Mouse (Mus musculus): Measurements from ENCODE around the gene 2510009E07Rik. TPM values are rescaled to one million over a fixed set of nuclear protein-coding genes. Genes with fewer than 3 reads are reported as not detected.

2510009E07Rik gene
- polyA plus RNA-seq, 1 experiment from 2014 or later = 14.6 TPM

DNA sequence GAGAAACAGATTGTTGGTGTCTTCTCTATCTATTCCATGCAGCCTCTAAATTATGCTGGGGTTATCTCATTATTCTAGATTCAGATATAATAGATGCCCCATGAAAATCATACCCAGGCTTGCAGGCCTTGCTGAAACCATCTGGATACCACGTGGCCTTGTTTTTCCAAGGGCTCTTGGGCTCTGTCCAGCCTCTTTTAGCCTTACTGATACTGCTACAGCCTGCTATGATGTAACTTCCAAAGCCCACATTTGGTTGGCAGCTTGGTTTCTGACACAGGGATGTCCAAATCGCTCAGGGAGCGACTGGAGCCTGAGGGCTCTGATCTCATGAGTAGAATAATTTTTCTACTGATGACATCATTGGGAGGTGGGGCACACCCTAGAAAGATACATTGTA is 48.5 kb downstream of the 2510009E07Rik start:
- Histone ChIP-seq H3K36me3 (no peaks in the 10 kb centered on the region), H3K4me3 (replicated peaks) (no peak overlapping the region), H3K27me3 (no peaks in the 10 kb centered on the region), H3K9ac (no peak overlapping the region), H3K4me1 (peaks cover 33% of the 10 kb centered on the region), H3K9me3 (replicated peaks) (no peaks in the 10 kb centered on the region), H3K4me2 (no peak overlapping the region), H3K27ac (no peak overlapping the region)
- 82% methylated on average over 3 of the region's 3 CpGs for WGBS
- ATAC-seq (replicated peaks; ENCODE audit: low FRiP score) = no peak

DNA sequence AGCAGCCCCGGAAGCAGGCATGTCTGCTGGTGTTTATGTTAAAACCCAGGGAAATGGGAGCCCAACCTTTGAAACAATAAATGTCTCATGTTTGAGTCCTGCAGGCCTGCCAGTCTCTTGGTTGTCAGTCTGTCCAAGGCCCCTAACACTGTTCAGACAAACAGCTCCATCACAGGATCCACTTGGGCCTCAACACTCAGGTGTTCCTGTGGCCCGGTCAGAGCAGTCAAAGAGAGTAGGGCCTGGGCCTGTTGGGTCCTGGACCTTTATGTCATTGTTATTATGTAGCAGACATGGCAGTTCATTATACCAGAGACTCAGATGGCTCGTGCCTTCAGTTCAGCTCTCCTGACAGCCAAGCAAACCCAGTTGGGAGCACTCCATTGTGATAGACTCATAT is 49.9 kb downstream of the 2510009E07Rik start:
- no peaks in the 10 kb centered on the region for H3K9me3 ChIP-seq (replicated peaks)
- peak overlapping the region; percentile 93 for H3K27ac ChIP-seq
- H3K36me3 ChIP-seq = no peaks in the 10 kb centered on the region
- 59% methylated on average over 3 of the region's 3 CpGs for WGBS
- no peak overlapping the region for H3K9ac ChIP-seq
- H3K27me3 ChIP-seq = no peaks in the 10 kb centered on the region
- peaks cover 33% of the 10 kb centered on the region for H3K4me1 ChIP-seq
- peak overlapping the region; percentile 51; the same call in 1 of the 2 replicates for H3K4me2 ChIP-seq
- H3K4me3 ChIP-seq (replicated peaks) = no peak overlapping the region; the same call in 1 of the 2 replicates
- no peak for ATAC-seq (replicated peaks; ENCODE audit: low FRiP score)

DNA sequence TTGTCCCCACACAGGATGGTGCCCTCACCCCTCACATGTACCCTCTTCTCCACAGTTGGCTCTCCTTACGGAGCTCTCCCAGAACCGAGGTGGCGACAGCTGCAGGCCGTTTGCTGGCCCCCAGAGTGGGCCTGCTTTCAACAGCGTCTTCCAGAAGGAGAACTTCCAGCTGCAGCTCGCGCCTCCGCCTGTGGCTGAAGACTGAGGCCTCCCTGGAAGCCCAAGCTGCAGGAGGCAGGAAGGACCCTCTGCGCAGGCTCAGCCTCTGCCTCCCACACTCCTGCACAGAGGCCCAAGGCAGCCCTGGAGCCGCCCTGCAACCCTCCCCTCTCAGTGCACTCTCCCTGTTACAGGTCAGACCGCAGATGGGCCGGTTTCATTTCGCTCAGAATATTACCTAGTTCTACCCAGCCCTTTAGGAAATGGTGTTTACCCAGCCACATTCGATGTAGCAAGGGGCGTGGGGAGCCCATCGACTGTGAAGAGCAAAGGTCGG is 50.4 kb downstream of the 2510009E07Rik start:
- no peaks in the 10 kb centered on the region for H3K36me3 ChIP-seq
- peak; percentile 94 for ATAC-seq (replicated peaks; ENCODE audit: low FRiP score)
- H3K4me1 ChIP-seq = peaks cover 33% of the 10 kb centered on the region
- peak overlapping the region; percentile 51 for H3K4me2 ChIP-seq
- no peaks in the 10 kb centered on the region for H3K9me3 ChIP-seq (replicated peaks)
- H3K27ac ChIP-seq = peak overlapping the region; percentile 93
- peak overlapping the region; percentile 15 for H3K4me3 ChIP-seq (replicated peaks)
- H3K27me3 ChIP-seq = no peaks in the 10 kb centered on the region
- WGBS = 14% methylated on average over 17 of the region's 17 CpGs
- peak overlapping the region; percentile 25; the same call in 1 of the 2 replicates for H3K9ac ChIP-seq

DNA sequence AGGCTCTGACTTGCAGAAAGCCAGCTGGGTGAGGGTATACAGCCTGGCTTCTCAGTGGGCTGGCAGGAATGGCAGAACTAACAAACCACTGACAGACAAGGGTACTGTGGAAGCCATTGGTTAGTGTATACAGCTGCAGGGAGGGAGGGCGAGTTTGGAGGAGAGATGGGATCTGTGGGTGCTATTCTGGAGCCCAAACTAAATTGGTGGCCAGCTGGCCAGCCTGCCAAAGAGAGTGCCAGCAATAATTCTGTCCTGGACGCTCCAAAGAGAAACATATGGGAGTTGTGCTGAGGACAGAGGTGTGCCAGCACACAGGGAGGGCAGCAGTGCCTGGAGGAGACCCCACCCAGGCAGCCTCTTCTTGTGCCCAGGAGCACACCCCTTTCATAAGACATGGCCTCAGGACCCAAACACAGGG is 50.8 kb downstream of the 2510009E07Rik start:
- Histone ChIP-seq H3K27me3 (no peaks in the 10 kb centered on the region), H3K9me3 (replicated peaks) (no peaks in the 10 kb centered on the region), H3K4me1 (peaks cover 33% of the 10 kb centered on the region), H3K27ac (peak overlapping the region; percentile 93), H3K9ac (peak overlapping the region; percentile 25; the same call in 1 of the 2 replicates), H3K4me2 (peak overlapping the region; percentile 51), H3K4me3 (replicated peaks) (peak overlapping the region; percentile 15), H3K36me3 (no peaks in the 10 kb centered on the region)
- WGBS = 71% methylated on average over 2 of the region's 2 CpGs
- ATAC-seq (replicated peaks; ENCODE audit: low FRiP score) = no peak; the same call in 1 of the 2 replicates

DNA sequence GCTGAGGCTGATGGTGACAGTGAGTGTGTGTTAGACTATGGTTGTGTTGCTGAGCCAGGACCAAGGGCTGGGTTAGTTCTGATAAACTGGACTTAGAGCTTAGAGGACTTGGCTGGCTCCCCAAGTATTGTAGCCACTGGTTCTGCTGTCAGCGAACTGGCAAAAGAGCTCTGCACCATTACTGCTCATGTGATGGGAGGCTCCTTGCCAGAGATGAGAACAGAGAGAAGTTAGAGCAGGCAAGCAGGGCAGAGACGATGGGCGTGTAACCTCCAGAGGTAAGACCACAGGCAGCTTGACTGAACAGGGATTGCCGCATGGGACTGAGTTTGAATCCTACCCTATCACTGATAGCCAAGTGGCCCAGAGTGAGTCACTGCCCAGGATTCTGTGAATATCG is 51.6 kb downstream of the 2510009E07Rik start:
- no peak overlapping the region for H3K4me3 ChIP-seq (replicated peaks)
- no peaks in the 10 kb centered on the region for H3K36me3 ChIP-seq
- peaks cover 33% of the 10 kb centered on the region for H3K4me1 ChIP-seq
- H3K4me2 ChIP-seq = no peak overlapping the region
- H3K9ac ChIP-seq = no peak overlapping the region
- WGBS = 95% methylated on average over 5 of the region's 5 CpGs
- no peaks in the 10 kb centered on the region for H3K27me3 ChIP-seq
- peak overlapping the region; percentile 93; the same call in 1 of the 2 replicates for H3K27ac ChIP-seq
- no peaks in the 10 kb centered on the region for H3K9me3 ChIP-seq (replicated peaks)
- ATAC-seq (replicated peaks; ENCODE audit: low FRiP score) = no peak

DNA sequence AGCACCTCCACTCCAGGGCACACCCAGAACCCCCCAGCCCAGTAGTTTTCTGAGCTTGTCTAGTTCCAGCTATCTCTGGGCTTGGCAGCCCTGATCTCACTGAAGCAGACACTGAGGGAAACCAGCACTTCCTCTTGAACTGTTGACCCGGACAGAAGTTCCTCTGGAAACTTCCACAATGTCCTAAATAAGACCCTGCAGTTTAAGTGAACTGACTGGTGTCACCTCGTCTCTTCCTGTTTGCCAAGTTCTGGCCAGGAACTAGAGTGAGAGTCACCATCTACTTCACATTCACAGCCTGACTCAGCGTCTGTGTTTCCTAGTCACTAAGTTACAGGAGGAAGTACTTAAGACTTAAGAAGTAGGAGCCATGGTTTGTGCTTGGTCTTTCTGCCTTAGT is 52.5 kb downstream of the 2510009E07Rik start:
- WGBS = 63% methylated on average over 3 of the region's 3 CpGs
- no peak overlapping the region for H3K4me3 ChIP-seq (replicated peaks)
- no peak for ATAC-seq (replicated peaks; ENCODE audit: low FRiP score)

DNA sequence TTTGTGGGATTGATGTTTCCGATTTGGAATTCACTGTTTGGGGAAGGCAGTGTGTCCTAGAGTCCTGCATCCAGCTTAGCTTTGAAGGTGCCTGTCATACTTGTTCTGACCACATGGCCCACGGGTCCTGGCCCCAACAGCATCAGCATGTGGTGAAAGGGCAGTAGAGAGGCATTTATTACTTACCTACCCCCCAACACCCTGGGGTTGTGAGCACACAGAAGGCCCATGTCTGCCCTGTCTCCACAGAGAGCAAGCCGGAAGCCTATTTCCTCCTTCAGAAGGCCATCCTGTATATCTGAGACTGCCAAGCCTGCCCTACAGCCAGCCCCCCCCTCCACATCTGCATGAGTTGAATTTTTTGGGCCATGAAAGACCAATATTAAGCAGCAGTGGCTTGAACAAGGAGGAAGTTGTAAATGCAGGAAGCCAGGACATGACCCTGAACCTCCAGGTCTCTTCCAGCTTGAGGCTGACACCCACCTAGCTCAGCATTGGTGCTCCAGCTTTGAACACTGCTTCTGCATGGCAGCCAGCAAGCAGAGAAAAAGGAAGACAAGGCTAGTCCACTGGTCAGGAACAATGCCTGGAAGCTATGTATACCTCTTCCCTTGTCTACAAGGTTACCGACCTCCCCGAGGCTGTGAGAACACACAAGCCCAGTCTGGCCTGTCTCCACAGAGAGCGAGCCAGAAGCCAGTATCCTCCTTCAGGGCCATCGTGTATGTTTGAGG is 53.5 kb downstream of the 2510009E07Rik start:
- H3K9ac ChIP-seq = no peak overlapping the region
- H3K9me3 ChIP-seq (replicated peaks) = no peaks in the 10 kb centered on the region
- H3K4me3 ChIP-seq (replicated peaks) = no peak overlapping the region
- 67% methylated on average over 7 of the region's 7 CpGs for WGBS
- H3K4me2 ChIP-seq = no peak overlapping the region
- H3K27me3 ChIP-seq = no peaks in the 10 kb centered on the region
- peaks cover 33% of the 10 kb centered on the region for H3K4me1 ChIP-seq
- no peak for ATAC-seq (replicated peaks; ENCODE audit: low FRiP score)
- H3K36me3 ChIP-seq = no peaks in the 10 kb centered on the region
- peak overlapping the region; percentile 61 for H3K27ac ChIP-seq

More for the DNA sequence above, 52.5 kb downstream of the 2510009E07Rik start:
- no peaks in the 10 kb centered on the region for H3K27me3 ChIP-seq
- no peaks in the 10 kb centered on the region for H3K36me3 ChIP-seq
- peak overlapping the region; percentile 61 for H3K27ac ChIP-seq
- no peaks in the 10 kb centered on the region for H3K9me3 ChIP-seq (replicated peaks)
- peaks cover 33% of the 10 kb centered on the region for H3K4me1 ChIP-seq
- no peak overlapping the region for H3K4me2 ChIP-seq
- no peak overlapping the region for H3K9ac ChIP-seq

DNA sequence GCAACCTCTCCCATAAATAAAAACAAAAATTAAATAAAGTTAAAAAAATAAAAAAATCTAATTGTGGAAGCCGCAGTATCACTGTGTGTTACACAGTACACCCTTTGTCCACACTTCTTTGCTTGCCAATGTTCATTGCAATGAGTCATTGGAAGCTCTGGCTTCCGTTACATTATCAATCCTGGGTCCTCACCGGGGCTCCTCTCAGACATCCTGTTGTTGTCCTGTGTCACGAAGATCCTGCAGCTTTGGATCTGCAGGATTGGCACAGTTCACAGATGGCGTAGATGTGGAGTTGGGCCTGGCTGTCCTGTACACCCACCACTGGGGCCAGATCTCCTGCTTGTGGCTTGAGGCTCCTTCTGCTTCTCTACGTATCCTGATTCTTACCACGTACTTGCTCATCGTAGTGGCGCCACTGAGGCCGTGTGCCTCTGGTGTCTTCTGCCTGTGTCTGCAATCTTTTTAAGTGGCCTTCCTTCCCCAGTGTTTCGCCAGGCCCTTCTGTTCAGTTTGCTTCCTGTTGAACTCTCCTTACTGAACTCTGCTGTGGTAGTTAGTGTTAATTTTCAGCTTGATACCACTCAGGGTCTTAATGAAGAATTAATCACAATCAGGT is 57.2 kb downstream of the 2510009E07Rik start:
- H3K27me3 ChIP-seq = no peaks in the 10 kb centered on the region
- WGBS = 81% methylated on average over 11 of the region's 11 CpGs

DNA sequence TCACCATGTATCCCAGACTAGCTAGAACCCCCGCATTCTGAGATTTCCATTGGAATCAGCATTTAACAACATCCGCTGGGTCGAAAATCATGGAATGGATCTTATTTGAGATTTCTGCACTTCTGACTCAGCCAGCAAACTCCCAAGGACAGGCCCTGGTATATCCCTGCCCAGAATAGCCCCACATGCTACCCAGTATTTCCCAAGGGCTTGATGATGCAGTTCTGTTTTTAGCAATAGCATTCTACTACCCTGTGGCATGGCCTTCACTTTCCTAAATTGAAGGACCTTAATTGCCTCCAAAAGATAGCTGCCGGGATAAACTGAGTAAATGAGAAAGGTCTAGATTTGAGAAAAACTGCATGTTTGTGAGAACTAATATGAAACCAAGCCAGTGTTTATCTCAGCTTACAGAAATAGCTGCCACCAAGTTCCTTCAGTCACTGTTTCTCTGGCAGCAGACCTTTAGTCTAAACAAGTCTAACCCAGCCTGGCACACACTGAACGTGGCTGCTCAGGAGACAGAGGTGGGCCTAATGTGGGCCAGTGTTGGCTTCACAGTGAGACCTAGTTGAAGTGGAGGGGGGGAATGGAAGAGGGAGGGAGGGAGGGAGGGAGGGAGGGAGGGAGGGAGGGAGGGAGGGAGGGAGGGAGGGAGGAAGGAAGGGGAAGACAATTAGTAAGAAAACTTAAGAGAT is 58.2 kb downstream of the 2510009E07Rik start:
- no peak for ATAC-seq (replicated peaks; ENCODE audit: low FRiP score)
- no peaks in the 10 kb centered on the region for H3K27me3 ChIP-seq
- no peaks in the 10 kb centered on the region for H3K9me3 ChIP-seq (replicated peaks)
- H3K4me1 ChIP-seq = no peaks in the 10 kb centered on the region
- no peaks in the 10 kb centered on the region for H3K36me3 ChIP-seq
- H3K27ac ChIP-seq = no peak overlapping the region
- no peak overlapping the region for H3K4me2 ChIP-seq
- WGBS = 86% methylated on average over 5 of the region's 5 CpGs
- H3K4me3 ChIP-seq (replicated peaks) = no peak overlapping the region
- no peak overlapping the region for H3K9ac ChIP-seq

More for the DNA sequence above, 57.2 kb downstream of the 2510009E07Rik start:
- Histone ChIP-seq H3K9ac (no peak overlapping the region), H3K27ac (no peak overlapping the region), H3K36me3 (no peaks in the 10 kb centered on the region), H3K4me1 (0 out of 2 replicates have a peak, but pooled peaks cover 7% of the 10 kb centered on the region), H3K4me3 (replicated peaks) (no peak overlapping the region), H3K9me3 (replicated peaks) (no peaks in the 10 kb centered on the region), H3K4me2 (no peak overlapping the region)
- no peak for ATAC-seq (replicated peaks; ENCODE audit: low FRiP score)

DNA sequence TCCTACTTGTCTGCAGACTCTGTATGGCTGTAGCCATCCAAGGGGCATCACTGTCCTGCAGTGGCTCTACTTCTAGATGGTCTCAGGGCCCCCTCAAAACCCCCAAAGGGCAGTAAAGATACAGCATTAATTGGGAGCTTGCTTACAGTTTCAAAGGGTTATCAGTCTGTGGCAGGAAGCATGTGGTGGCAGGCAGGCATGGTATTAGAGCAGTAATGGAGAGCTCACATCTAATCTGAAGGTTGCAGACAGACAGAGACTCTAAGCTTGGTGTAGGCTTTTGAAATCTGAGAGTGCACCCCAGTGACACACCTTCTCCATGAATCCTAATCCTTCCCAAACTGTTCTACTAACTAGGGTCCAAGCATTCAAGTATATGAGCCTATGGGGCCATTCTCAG is 60.0 kb downstream of the 2510009E07Rik start:
- Histone ChIP-seq H3K9ac (no peak overlapping the region), H3K4me1 (no peaks in the 10 kb centered on the region), H3K9me3 (replicated peaks) (no peaks in the 10 kb centered on the region), H3K27ac (no peak overlapping the region), H3K4me2 (no peak overlapping the region), H3K36me3 (no peaks in the 10 kb centered on the region), H3K4me3 (replicated peaks) (no peak overlapping the region), H3K27me3 (no peaks in the 10 kb centered on the region)
- no peak for ATAC-seq (replicated peaks; ENCODE audit: low FRiP score)

DNA sequence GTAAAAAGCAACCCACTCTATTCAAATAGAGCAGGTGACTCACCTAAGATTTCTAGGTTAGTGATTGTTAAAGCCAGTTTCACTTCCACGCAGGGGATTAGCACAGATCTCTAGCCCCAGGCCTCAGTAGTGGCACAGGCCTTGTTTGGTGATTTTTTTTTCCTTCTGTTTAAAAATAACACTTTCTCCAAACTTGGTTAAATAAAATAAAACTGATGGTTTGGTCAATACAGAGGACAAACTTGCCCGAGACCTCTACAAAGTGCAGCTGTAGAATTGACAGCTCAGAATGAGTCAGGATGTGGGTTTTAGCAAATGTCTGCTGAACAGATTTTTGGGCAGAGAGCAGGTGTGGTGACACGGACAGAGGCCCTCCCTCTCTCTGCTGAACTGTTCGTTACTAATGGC is 62.6 kb downstream of the 2510009E07Rik start:
- H3K4me1 ChIP-seq = peaks cover 11% of the 10 kb centered on the region; the same call in 1 of the 2 replicates
- 68% methylated on average over 4 of the region's 4 CpGs for WGBS
- no peak for ATAC-seq (replicated peaks; ENCODE audit: low FRiP score)
- no peak overlapping the region for H3K9ac ChIP-seq
- no peaks in the 10 kb centered on the region for H3K27me3 ChIP-seq
- no peak overlapping the region for H3K4me2 ChIP-seq
- H3K4me3 ChIP-seq (replicated peaks) = no peak overlapping the region
- no peaks in the 10 kb centered on the region for H3K36me3 ChIP-seq
- no peak overlapping the region for H3K27ac ChIP-seq
- no peaks in the 10 kb centered on the region for H3K9me3 ChIP-seq (replicated peaks)

DNA sequence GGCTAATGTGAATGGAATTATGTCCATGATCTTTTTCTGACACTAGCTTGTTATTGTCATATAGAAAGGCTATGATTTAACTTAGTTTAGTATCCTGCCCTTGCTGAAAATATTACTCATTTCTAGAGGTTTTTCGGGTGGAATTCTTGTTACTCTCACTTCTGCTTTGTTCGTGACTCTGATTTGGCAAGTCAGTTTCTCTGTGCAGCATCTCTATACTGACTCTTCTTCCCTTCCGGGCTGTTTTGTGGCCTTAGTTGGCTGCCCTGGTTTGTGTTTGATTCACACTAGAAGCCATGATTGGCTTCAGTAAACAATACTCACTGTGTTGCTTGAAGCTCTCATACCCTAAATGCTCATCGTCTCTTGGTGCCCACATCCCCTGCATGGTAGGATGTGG is 63.9 kb downstream of the 2510009E07Rik start:
- H3K27ac ChIP-seq = no peak overlapping the region
- H3K27me3 ChIP-seq = no peaks in the 10 kb centered on the region
- H3K36me3 ChIP-seq = no peaks in the 10 kb centered on the region
- H3K4me1 ChIP-seq = peaks cover 22% of the 10 kb centered on the region
- no peak overlapping the region for H3K4me3 ChIP-seq (replicated peaks)
- H3K4me2 ChIP-seq = no peak overlapping the region
- WGBS = 89% methylated on average over 4 of the region's 4 CpGs
- no peak overlapping the region for H3K9ac ChIP-seq
- no peak for ATAC-seq (replicated peaks; ENCODE audit: low FRiP score)
- H3K9me3 ChIP-seq (replicated peaks) = no peaks in the 10 kb centered on the region
